Mouse (Mus musculus) E14TG2a.4 (cell line): ENCODE results near the gene Ndufb10.

Source experiments
- CTCF ChIP-seq: conservative IDR thresholded peaks from 2 replicates; pipeline ENCODE4 v1.5.1; 2014; ENCODE audit warnings: low read length
- NANOG ChIP-seq: IDR thresholded peaks from 2 replicates; pipeline ENCODE4 v1.6.1; 2014; ENCODE audit warnings: borderline replicate concordance, low read length, mixed read lengths
- POU5F1 ChIP-seq: IDR thresholded peaks from 2 replicates; pipeline ENCODE4 v1.6.1; 2014; ENCODE audit warnings: low read length, borderline replicate concordance

GRCm38 (mm10) chr17:24752415-24753394 is 28.4 kb upstream of the Ndufb10 start, which contains the start of gene Hs3st6:
- TF ChIP-seq CTCF (no peak), NANOG (no peak), POU5F1 (no peak)
